Mouse (Mus musculus): Measurements from ENCODE around the gene Nav2. TPM values are rescaled to one million over a fixed set of nuclear protein-coding genes. Genes with fewer than 3 reads are reported as not detected.

The Nav2 gene
- polyA plus RNA-seq, 1 experiment from 2014 or later: 5.8 TPM

DNA sequence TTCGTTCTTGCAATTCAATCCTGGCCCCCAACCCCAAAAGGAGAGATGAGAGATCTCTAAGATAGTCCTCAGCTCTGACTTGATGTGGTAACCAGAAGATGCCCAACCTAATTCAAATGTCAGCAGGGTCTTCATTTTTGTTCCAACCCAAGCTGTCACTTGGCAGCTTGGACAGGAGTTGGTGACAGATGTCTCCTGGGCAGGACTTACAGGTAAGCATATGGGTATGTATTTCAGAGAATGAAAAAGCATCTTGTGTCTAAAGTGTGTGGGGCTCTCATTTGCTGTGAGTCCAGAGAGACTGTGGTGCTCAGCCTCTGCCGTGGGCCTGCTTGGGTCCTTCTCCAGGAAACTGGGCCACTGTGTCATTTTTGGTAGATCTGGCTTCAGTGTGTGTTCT, 23.6 kb downstream of the Nav2 start:
- ATAC-seq: no peak
- 89% methylated on average over 2 of the region's 2 CpGs for WGBS
- TF ChIP-seq CTCF (IDR thresholded peaks at IDR 0.05; ENCODE audit: low read depth): no peak
- H3K4me3 ChIP-seq (ENCODE audit: low read depth, low read length): no peak overlapping the region
- H3K9me3 ChIP-seq (ENCODE audit: control insufficient read depth): no peaks in the 10 kb centered on the region
- no peaks in the 10 kb centered on the region for H3K4me1 ChIP-seq (replicated peaks; ENCODE audit: control insufficient read depth, insufficient read depth, low read length)
- no peak overlapping the region for H3K4me2 ChIP-seq (replicated peaks; ENCODE audit: low read depth)
- H3K9ac ChIP-seq (ENCODE audit: low read depth, low read length): no peak overlapping the region
- H3K36me3 ChIP-seq (ENCODE audit: control insufficient read depth, insufficient read depth): no peaks in the 10 kb centered on the region
- no peaks in the 10 kb centered on the region for H3K27me3 ChIP-seq (replicated peaks; ENCODE audit: control insufficient read depth, insufficient read depth, low read length)
- H3K27ac ChIP-seq (ENCODE audit: low read depth, low read length): no peak overlapping the region

DNA sequence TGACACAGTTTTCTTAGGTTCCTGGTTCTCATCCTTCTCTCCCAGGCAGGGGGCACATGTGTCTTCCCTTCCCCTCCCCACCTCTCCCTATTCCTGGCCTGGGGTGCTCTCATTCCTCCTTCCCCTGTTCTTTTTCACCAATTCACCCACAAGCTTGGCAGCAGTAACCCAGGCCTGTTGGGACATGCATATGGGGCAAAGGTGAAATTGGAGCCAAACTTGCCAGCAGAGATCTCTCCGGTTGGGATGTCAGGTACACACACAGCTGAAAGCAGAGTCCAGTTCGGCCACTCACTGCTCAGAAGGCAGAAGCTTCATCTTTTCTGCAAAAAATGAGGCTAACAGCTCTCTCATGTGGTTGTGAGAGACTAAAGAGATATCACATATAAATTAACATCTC, 26.3 kb downstream of the Nav2 start:
- Histone ChIP-seq H3K4me2 (replicated peaks; ENCODE audit: low read depth) (no peak overlapping the region), H3K36me3 (ENCODE audit: control insufficient read depth, insufficient read depth) (no peaks in the 10 kb centered on the region), H3K4me1 (replicated peaks; ENCODE audit: control insufficient read depth, insufficient read depth, low read length) (no peaks in the 10 kb centered on the region), H3K9me3 (ENCODE audit: control insufficient read depth) (no peaks in the 10 kb centered on the region), H3K27ac (ENCODE audit: low read depth, low read length) (no peak overlapping the region), H3K4me3 (ENCODE audit: low read depth, low read length) (no peak overlapping the region), H3K27me3 (replicated peaks; ENCODE audit: control insufficient read depth, insufficient read depth, low read length) (no peaks in the 10 kb centered on the region), H3K9ac (ENCODE audit: low read depth, low read length) (no peak overlapping the region)
- ATAC-seq: no peak
- TF ChIP-seq CTCF (IDR thresholded peaks at IDR 0.05; ENCODE audit: low read depth): no peak
- 85% methylated on average over 2 of the region's 2 CpGs for WGBS

DNA sequence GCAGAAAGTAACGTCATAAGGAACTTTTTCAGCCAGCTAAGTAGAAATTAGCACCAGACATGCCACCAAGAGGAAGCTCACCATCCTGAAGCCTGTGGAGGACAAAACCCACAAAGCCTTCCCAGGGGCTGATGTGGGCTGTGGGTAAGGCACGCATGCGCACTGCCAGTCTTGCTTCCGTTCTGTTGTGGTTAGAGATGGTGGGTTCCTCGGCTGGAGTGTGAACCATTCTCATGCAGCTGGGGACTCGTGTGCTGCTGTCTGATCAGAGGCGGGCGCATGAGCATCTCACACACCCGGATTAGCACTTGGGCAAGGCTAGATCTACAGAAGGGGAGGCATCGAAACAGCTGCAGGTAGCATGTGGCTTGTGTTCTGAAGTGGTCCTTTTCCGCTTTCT, 29.0 kb downstream of the Nav2 start:
- no peak for TF ChIP-seq CTCF (IDR thresholded peaks at IDR 0.05; ENCODE audit: low read depth)
- Histone ChIP-seq H3K9ac (ENCODE audit: low read depth, low read length) (no peak overlapping the region), H3K4me3 (ENCODE audit: low read depth, low read length) (no peak overlapping the region), H3K9me3 (ENCODE audit: control insufficient read depth) (no peaks in the 10 kb centered on the region), H3K4me2 (replicated peaks; ENCODE audit: low read depth) (no peak overlapping the region), H3K27ac (ENCODE audit: low read depth, low read length) (no peak overlapping the region), H3K4me1 (replicated peaks; ENCODE audit: control insufficient read depth, insufficient read depth, low read length) (no peaks in the 10 kb centered on the region), H3K36me3 (ENCODE audit: control insufficient read depth, insufficient read depth) (no peaks in the 10 kb centered on the region), H3K27me3 (replicated peaks; ENCODE audit: control insufficient read depth, insufficient read depth, low read length) (no peaks in the 10 kb centered on the region)
- ATAC-seq: no peak
- WGBS: 83% methylated on average over 11 of the region's 11 CpGs

DNA sequence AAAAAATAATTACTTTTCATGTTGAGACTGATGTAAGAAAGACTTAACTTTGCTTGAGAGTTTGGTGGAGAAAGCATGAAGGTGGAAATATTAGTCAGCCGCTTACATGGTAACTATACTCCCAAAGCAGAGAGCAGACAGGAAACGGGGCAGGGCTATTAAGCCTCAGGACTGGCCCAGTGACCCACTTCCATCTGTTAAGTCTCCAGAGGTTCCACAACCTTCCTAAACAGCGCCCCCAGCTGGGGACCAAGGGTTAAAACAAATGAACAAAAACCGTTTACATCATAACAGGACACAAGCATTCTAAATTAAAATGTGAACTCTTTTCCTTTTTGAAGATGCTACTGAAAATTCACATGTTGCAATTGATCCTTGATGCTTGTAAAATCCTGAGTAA, 29.7 kb downstream of the Nav2 start:
- Histone ChIP-seq H3K4me1 (replicated peaks; ENCODE audit: control insufficient read depth, insufficient read depth, low read length) (no peaks in the 10 kb centered on the region), H3K27me3 (replicated peaks; ENCODE audit: control insufficient read depth, insufficient read depth, low read length) (no peaks in the 10 kb centered on the region), H3K27ac (ENCODE audit: low read depth, low read length) (no peak overlapping the region), H3K36me3 (ENCODE audit: control insufficient read depth, insufficient read depth) (no peaks in the 10 kb centered on the region), H3K9me3 (ENCODE audit: control insufficient read depth) (no peaks in the 10 kb centered on the region), H3K4me2 (replicated peaks; ENCODE audit: low read depth) (no peak overlapping the region), H3K4me3 (ENCODE audit: low read depth, low read length) (no peak overlapping the region), H3K9ac (ENCODE audit: low read depth, low read length) (no peak overlapping the region)
- TF ChIP-seq CTCF (IDR thresholded peaks at IDR 0.05; ENCODE audit: low read depth): peak; percentile 63
- WGBS: 29% methylated on average over 4 of the region's 4 CpGs
- no peak for ATAC-seq

DNA sequence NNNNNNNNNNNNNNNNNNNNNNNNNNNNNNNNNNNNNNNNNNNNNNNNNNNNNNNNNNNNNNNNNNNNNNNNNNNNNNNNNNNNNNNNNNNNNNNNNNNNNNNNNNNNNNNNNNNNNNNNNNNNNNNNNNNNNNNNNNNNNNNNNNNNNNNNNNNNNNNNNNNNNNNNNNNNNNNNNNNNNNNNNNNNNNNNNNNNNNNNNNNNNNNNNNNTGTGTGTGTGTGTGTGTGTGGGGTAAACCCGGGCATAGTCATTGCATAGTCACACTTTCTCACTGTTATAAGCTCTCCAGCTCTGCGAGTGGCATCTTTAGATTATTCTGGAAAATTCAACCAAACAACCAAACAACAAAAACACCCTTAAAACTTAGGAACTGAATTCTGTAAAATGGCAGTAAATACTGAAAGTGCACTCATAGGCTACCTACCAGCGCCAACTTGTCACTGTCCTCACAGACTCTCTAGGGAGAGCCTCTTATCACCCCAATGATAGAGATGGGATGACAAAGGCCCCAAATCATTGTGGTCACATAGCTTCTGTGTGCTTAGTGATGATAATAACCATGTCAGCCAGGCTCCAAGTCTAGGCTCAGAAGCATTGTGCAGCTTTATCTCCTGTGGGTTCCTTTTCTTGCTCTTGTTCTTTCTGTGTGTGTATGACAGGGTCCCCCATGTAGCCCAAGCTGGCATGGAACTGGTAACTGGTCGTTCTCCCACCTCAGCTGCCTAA, 40.0 kb downstream of the Nav2 start:
- H3K4me2 ChIP-seq (replicated peaks; ENCODE audit: low read depth): no peak overlapping the region
- H3K9me3 ChIP-seq (ENCODE audit: control insufficient read depth): no peaks in the 10 kb centered on the region
- WGBS: 75% methylated on average over 4 of the region's 4 CpGs
- H3K27me3 ChIP-seq (replicated peaks; ENCODE audit: control insufficient read depth, insufficient read depth, low read length): no peaks in the 10 kb centered on the region
- no peak for TF ChIP-seq CTCF (IDR thresholded peaks at IDR 0.05; ENCODE audit: low read depth)
- no peak overlapping the region for H3K4me3 ChIP-seq (ENCODE audit: low read depth, low read length)
- no peak overlapping the region for H3K9ac ChIP-seq (ENCODE audit: low read depth, low read length)
- no peak for ATAC-seq
- no peak overlapping the region for H3K27ac ChIP-seq (ENCODE audit: low read depth, low read length)
- H3K36me3 ChIP-seq (ENCODE audit: control insufficient read depth, insufficient read depth): no peaks in the 10 kb centered on the region
- no peaks in the 10 kb centered on the region for H3K4me1 ChIP-seq (replicated peaks; ENCODE audit: control insufficient read depth, insufficient read depth, low read length)

DNA sequence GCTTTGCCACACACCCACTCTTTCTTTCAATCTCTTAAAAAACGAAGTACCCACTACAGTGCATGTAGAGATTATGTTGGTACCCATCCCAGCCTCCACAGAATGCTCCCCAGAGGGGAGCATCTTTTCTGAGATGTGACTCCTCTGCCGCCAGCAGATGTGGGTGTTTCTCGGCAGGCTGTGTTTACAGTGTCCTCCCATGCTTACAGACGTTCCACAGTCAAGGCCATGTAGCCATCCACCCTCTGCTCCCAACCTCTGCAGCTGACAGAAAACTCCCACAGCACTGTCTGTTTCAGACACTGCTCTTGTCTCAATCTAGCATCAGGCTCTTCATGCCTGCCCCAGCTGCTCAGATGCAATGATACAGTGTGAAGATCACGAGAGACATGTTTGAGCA, 46.0 kb downstream of the Nav2 start:
- TF ChIP-seq CTCF (IDR thresholded peaks at IDR 0.05; ENCODE audit: low read depth): no peak
- Histone ChIP-seq H3K4me2 (replicated peaks; ENCODE audit: low read depth) (no peak overlapping the region), H3K36me3 (ENCODE audit: control insufficient read depth, insufficient read depth) (no peaks in the 10 kb centered on the region), H3K4me1 (replicated peaks; ENCODE audit: control insufficient read depth, insufficient read depth, low read length) (no peaks in the 10 kb centered on the region; the same call in 1 of the 2 replicates), H3K9ac (ENCODE audit: low read depth, low read length) (no peak overlapping the region), H3K27me3 (replicated peaks; ENCODE audit: control insufficient read depth, insufficient read depth, low read length) (peaks cover 15% of the 10 kb centered on the region), H3K9me3 (ENCODE audit: control insufficient read depth) (no peaks in the 10 kb centered on the region), H3K27ac (ENCODE audit: low read depth, low read length) (no peak overlapping the region), H3K4me3 (ENCODE audit: low read depth, low read length) (no peak overlapping the region)
- ATAC-seq: no peak
- 52% methylated on average over 5 of the region's 5 CpGs for WGBS

Data from intestine, postnatal 0 days (tissue).